Mouse (Mus musculus) small intestine, adult 2 months (tissue): ENCODE data around the gene Serpina3i. TPM values are rescaled to one million over a fixed set of nuclear protein-coding genes. Genes with fewer than 3 reads are reported as not detected.

Experiments used
- H3K27ac ChIP-seq: fragments of 200-500 bp; 2 replicates; pipeline ENCODE4 v1.5.1; 2012; ENCODE audit warnings: low read depth, low read length, control low read depth, inconsistent platforms; ENCODE audit not compliant: insufficient read depth
- H3K27me3 ChIP-seq: fragments of 200-500 bp; 2 replicates; pipeline ENCODE4 v1.6.1; 2012; ENCODE audit warnings: mild to moderate bottlenecking, moderate library complexity, low read length, inconsistent platforms; ENCODE audit not compliant: control insufficient read depth, insufficient read depth
- H3K36me3 ChIP-seq: fragments of 200-500 bp; 2 replicates; pipeline ENCODE4 v1.6.1; 2012; ENCODE audit warnings: mild to moderate bottlenecking, low read length, control low read depth, inconsistent platforms; ENCODE audit not compliant: control insufficient read depth, insufficient read depth
- H3K4me1 ChIP-seq: fragments of 200-500 bp; 2 replicates; pipeline ENCODE4 v1.6.1; 2012; ENCODE audit warnings: low read length, inconsistent platforms, mixed read lengths; ENCODE audit not compliant: control insufficient read depth, insufficient read depth, insufficient read length
- H3K4me3 ChIP-seq: fragments of 200-500 bp; 2 replicates; pipeline ENCODE4 v1.5.1; 2012; ENCODE audit warnings: low read depth, mild to moderate bottlenecking, control low read depth, inconsistent platforms, low read length, moderate library complexity
- CTCF ChIP-seq: fragments of 200-500 bp; IDR thresholded peaks from 2 replicates; pipeline ENCODE4 v1.5.1; 2012; ENCODE audit warnings: low read depth, mild to moderate bottlenecking, control low read depth, inconsistent platforms, low read length, moderate library complexity, mixed read lengths; ENCODE audit not compliant: insufficient replicate concordance, insufficient read length; ENCODE audit errors: extremely low read depth
- POLR2A ChIP-seq: fragments of 200-500 bp; IDR thresholded peaks from 2 replicates; pipeline ENCODE4 v1.6.1; 2012; ENCODE audit warnings: low read depth, mild to moderate bottlenecking, control low read depth, inconsistent platforms, low read length, moderate library complexity
- WGBS: fragments of 180-500 bp; shearing (Covaris S2); methylation state at CpG from one replicate; pipeline ENCODE4 v1.1.7; 2018; 5-methylcytosine and 5-hydroxymethylcytosine counted together
- polyA plus RNA-seq: library from polyadenylated mRNA; depleted of rRNA; stranded (reverse); fragments of >200 nt; gene quantifications from 2 replicates; pipeline ENCODE4 v1.2.3, GENCODE M21; 2012; rRNA removed

Serpina3i gene
- polyA plus RNA-seq: 0.13 TPM in 1 of 2 replicates, not detected in the other

DNA sequence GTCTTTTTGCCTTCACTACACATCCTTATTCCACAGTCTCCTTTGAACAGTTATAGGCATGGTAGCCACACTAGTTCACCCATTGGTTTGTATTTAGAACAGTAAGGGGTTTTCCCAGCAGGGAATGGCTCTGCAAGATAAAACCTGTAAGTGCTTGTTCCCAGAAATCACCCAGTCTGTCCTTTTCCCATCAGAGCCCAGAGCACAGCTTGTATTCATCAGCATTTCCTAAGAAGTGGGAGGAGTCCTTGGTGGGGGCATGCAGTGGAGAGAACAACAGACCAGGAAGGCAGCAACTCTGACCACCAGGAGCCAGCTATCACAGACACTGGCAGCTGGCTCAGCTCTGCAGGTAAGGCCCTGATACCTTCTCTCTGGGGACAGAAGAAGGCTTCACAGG lies at the start of gene Serpina3i:
Serpina3i (plus strand) TSS at position 260 of the 400 bp plus-strand sequence.
- TF ChIP-seq POLR2A: no peak
- TF ChIP-seq CTCF: no peak

GRCm38 (mm10) chr12:104213689-104214444 lies 49.1 kb upstream of the Serpina3i start:
- 72% methylated on average over 2 of the region's 2 CpGs for WGBS
- Histone ChIP-seq H3K4me3 (no peak overlapping the region), H3K36me3 (no peaks in the 10 kb centered on the region), H3K4me1 (no peaks in the 10 kb centered on the region), H3K27ac (no peak overlapping the region), H3K27me3 (no peaks in the 10 kb centered on the region)
- no peak for TF ChIP-seq POLR2A
- no peak for TF ChIP-seq CTCF

More for the DNA sequence above, at the start of gene Serpina3i:
- no peaks in the 10 kb centered on the region for H3K36me3 ChIP-seq
- H3K4me3 ChIP-seq: no peak within 1 kb of the TSS
- no peak within 1 kb of the TSS for H3K27ac ChIP-seq
- no peaks in the 10 kb centered on the region for H3K27me3 ChIP-seq
- H3K4me1 ChIP-seq: no peaks in the 10 kb centered on the region

DNA sequence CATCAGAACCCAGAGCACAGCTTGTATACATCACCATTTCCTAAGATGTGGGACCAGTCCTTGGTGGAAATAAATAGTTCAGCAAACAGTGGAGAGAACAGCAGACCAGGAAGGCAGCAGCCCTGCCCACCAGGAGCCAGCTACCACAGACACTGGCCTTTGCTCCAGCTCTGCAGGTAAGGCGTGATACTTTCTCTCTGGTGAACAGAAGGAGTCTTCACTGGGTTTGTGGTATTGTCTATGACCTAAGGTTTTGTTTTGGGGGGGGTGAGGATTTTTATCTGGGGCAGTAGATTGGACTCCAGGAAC lies 48.5 kb upstream of the Serpina3i start, which contains the start of gene Serpina3f:
Serpina3f (plus strand) TSS at position 100 of the 309 bp plus-strand sequence.
- TF ChIP-seq CTCF (no peak), POLR2A (no peak)
- Histone ChIP-seq H3K36me3 (no peaks in the 10 kb centered on the region), H3K4me1 (no peaks in the 10 kb centered on the region), H3K27me3 (no peaks in the 10 kb centered on the region), H3K4me3 (no peak within 1 kb of the TSS), H3K27ac (no peak within 1 kb of the TSS)
- 24% methylated on average over 1 of the region's 1 CpGs for WGBS

GRCm38 (mm10) chr12:104215249-104215648 lies 47.7 kb upstream of the Serpina3i start:
- 34% methylated on average over 1 of the region's 1 CpGs for WGBS
- H3K4me3 ChIP-seq: no peak overlapping the region

GRCm38 (mm10) chr12:104221616-104222015 lies 41.3 kb upstream of the Serpina3i start:
- H3K27ac ChIP-seq: no peak overlapping the region
- no peaks in the 10 kb centered on the region for H3K27me3 ChIP-seq
- no peaks in the 10 kb centered on the region for H3K4me1 ChIP-seq
- no peaks in the 10 kb centered on the region for H3K36me3 ChIP-seq
- no peak overlapping the region for H3K4me3 ChIP-seq
- WGBS: 91% methylated on average over 1 of the region's 1 CpGs
- TF ChIP-seq POLR2A (no peak), CTCF (no peak)

More at GRCm38 (mm10) chr12:104215249-104215648, 47.7 kb upstream of the Serpina3i start:
- TF ChIP-seq POLR2A (no peak), CTCF (no peak)
- no peaks in the 10 kb centered on the region for H3K36me3 ChIP-seq
- no peak overlapping the region for H3K27ac ChIP-seq
- H3K27me3 ChIP-seq: no peaks in the 10 kb centered on the region
- no peaks in the 10 kb centered on the region for H3K4me1 ChIP-seq

GRCm38 (mm10) chr12:104223690-104224089 lies 39.2 kb upstream of the Serpina3i start:
- TF ChIP-seq CTCF (no peak), POLR2A (no peak)
- WGBS: 25% methylated on average over 1 of the region's 1 CpGs
- Histone ChIP-seq H3K4me1 (no peaks in the 10 kb centered on the region), H3K27me3 (no peaks in the 10 kb centered on the region), H3K4me3 (no peak overlapping the region), H3K36me3 (no peaks in the 10 kb centered on the region), H3K27ac (no peak overlapping the region)

DNA sequence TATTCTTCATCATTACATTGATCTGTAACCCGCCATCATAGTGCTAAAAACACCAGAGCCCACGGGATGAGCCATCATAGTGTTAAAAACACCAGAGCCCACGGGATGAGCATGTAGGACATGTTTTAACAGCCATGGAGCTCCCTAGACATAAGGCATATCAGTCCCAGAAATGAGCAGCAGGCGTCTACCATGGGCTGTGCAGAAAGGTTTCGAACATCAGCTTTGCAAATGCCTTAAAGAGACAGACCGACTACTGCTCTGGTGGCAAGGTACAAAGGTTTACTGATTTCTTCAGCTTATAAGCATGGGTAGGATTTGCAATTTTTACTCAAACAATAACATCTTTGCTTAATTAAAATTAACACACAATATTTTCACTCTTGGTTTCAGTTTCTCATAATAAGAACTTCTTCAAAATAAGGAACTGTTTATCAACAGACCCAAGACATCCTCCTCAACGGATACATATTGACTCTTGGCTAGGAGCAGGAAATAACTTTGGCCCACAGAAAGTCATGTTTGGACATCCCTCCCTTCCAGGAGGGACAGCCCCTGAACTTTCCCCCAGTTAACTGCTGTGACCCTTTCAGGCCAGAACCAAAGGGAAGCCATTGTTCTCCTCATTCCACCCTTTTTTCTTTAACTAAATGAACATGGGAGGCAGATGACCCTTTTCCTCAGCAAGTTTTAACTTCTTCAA lies 38.2 kb upstream of the Serpina3i start:
- H3K36me3 ChIP-seq: no peaks in the 10 kb centered on the region
- no peak for TF ChIP-seq CTCF
- no peak for TF ChIP-seq POLR2A
- no peak overlapping the region for H3K4me3 ChIP-seq
- 51% methylated on average over 7 of the region's 7 CpGs for WGBS
- no peaks in the 10 kb centered on the region for H3K27me3 ChIP-seq
- no peaks in the 10 kb centered on the region for H3K4me1 ChIP-seq
- H3K27ac ChIP-seq: no peak overlapping the region
